Mouse (Mus musculus) embryonic fibroblast, embryonic 13.5 days (primary cell): ENCODE data around the gene Ces1d.

Source experiments
- CTCF ChIP-seq: IDR thresholded peaks from 2 replicates; pipeline ENCODE4 v1.5.1; 2011; ENCODE audit warnings: mild to moderate bottlenecking, control low read depth, low read length, moderate library complexity, borderline replicate concordance; ENCODE audit not compliant: insufficient read depth
- POLR2A ChIP-seq: IDR thresholded peaks from 2 replicates; pipeline ENCODE4 v1.6.1; 2011; ENCODE audit warnings: low read depth, mild to moderate bottlenecking, control low read depth, low read length, moderate library complexity

- TF ChIP-seq CTCF (no peak), POLR2A (no peak)
These were observed 42.2 kb upstream of the Ces1d start for GRCm38 (mm10) chr8:93239884-93240283.
